Mouse (Mus musculus) ES-E14 (cell line): Measurements from ENCODE around the gene Dpp6.

Experiments
- CHD2 ChIP-seq: IDR thresholded peaks from 2 replicates; pipeline ENCODE4 v1.6.1; 2014; ENCODE audit warnings: mild to moderate bottlenecking, low read depth, low read length, inconsistent platforms
- MAFK ChIP-seq: IDR thresholded peaks from 2 replicates; pipeline ENCODE4 v1.6.1; 2014; ENCODE audit warnings: mild to moderate bottlenecking, low read depth, low read length, inconsistent platforms; ENCODE audit not compliant: insufficient read depth
- ZC3H11A ChIP-seq: IDR thresholded peaks from 2 replicates; pipeline ENCODE4 v1.6.1; 2012; ENCODE audit warnings: low read depth, mild to moderate bottlenecking, inconsistent platforms, low read length, borderline replicate concordance
- ZNF384 ChIP-seq: IDR thresholded peaks from 2 replicates; pipeline ENCODE4 v1.6.1; 2012; ENCODE audit warnings: low read depth, low read length, inconsistent platforms

DNA sequence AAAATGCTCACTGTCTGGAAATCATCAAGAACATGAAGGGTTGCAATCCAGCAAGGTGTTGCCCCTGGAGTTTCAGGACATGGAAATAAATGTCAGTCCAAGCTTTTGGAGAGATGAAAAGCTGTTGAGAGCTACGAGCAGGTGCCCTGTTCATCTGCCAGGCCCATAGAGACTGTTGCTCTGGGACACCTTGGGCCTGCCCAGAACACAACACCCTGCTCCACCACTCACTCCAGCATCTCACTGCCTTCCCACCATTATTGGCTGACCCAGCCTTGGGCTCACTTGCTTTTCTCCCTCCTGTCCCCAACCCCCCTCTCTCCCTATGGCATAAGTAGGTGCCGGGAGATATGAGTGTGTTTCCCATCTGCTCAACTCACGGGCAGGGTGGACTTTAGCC lies 162.8 kb downstream of the Dpp6 start:
- TF ChIP-seq CHD2 = no peak
- no peak for TF ChIP-seq ZC3H11A
- TF ChIP-seq ZNF384 = no peak
- TF ChIP-seq MAFK = no peak
